ENCODE assay signal across 23 mouse cellular contexts in the genomic region with DNA sequence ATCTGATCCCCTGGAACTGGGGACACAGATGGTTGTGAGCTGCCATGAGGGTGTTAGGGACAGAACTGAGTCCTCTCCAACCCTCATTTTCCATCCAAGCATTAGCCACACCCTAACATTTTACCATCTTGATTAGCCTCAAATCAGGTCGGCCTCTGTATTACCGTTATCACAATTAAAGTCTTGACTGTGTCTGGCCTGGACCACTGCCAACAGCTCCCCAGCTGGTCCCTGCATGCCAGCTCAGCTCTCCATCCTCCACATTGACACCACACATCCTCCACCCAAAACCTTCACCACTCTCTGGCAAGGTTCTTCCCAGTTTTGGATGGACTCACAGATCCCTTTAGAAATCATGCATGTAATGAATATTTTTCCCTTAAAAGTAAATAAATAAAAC. TPM values are rescaled to one million over a fixed set of nuclear protein-coding genes. Genes with fewer than 3 reads are reported as not detected.
DNase-seq lines count a peak whose midpoint lies in the region; ATAC-seq and TF ChIP-seq lines count a peak whose summit lies in the region.
"Had no signal": no experiment of that assay in that cellular context is flagged by ENCODE, and none has a peak within 500 bp of the region (broad histone marks: within the 10 kb centered on the region; RNA-seq: fewer than 3 reads in every experiment).

No protein-coding gene starts in this region.

- H3K27ac ChIP-seq in cerebellum, adult 2 months (ENCODE audit: insufficient read depth, low read length), result no peak overlapping the region
- no peak overlapping the region for H3K27ac ChIP-seq in kidney, embryonic 15.5 days
- no peak overlapping the region for H3K27ac ChIP-seq in liver, embryonic 11.5 days (ENCODE audit: low read depth, low read length)
- H3K27ac ChIP-seq in hindbrain, embryonic 11.5 days (ENCODE audit: low read depth, low read length), result no peak overlapping the region
- H3K27ac ChIP-seq: embryonic facial prominence, embryonic 15.5 days; forebrain, embryonic 10.5 days; heart, adult 2 months; hindbrain, embryonic 10.5 days; hindbrain, embryonic 15.5 days had no signal

- TF ChIP-seq CTCF in cerebellum, adult 2 months (IDR thresholded peaks at IDR 0.05; ENCODE audit: borderline replicate concordance, insufficient read depth, low read depth, low read length), result no peak

- H3K27me3 ChIP-seq in cerebellum, adult 2 months (ENCODE audit: control insufficient read depth, insufficient read depth, low read length), result no peaks in the 10 kb centered on the region
- H3K27me3 ChIP-seq in kidney, embryonic 15.5 days, result no peaks in the 10 kb centered on the region
- no peaks in the 10 kb centered on the region for H3K27me3 ChIP-seq in liver, embryonic 11.5 days (replicated peaks; ENCODE audit: control insufficient read depth, insufficient read depth, low read length)
- no peaks in the 10 kb centered on the region for H3K27me3 ChIP-seq in hindbrain, embryonic 11.5 days (ENCODE audit: control insufficient read depth, insufficient read depth, low read length)
- H3K27me3 ChIP-seq: embryonic facial prominence, embryonic 15.5 days; heart, embryonic 12.5 days; hindbrain, embryonic 15.5 days; Patski had no signal

- H3K36me3 ChIP-seq in kidney, embryonic 15.5 days, result no peaks in the 10 kb centered on the region
- no peaks in the 10 kb centered on the region for H3K36me3 ChIP-seq in liver, embryonic 11.5 days (ENCODE audit: control insufficient read depth, insufficient read depth, low read length)
- H3K36me3 ChIP-seq in hindbrain, embryonic 11.5 days (ENCODE audit: control insufficient read depth, insufficient read depth, low read length), result no peaks in the 10 kb centered on the region
- H3K36me3 ChIP-seq: embryonic facial prominence, embryonic 15.5 days; forebrain, embryonic 10.5 days; heart, embryonic 12.5 days; hindbrain, embryonic 10.5 days; hindbrain, embryonic 15.5 days had no signal

- no peaks in the 10 kb centered on the region for H3K4me1 ChIP-seq in cerebellum, adult 2 months (ENCODE audit: control insufficient read depth, insufficient read depth, low read length)
- H3K4me1 ChIP-seq in kidney, embryonic 15.5 days, result no peaks in the 10 kb centered on the region
- H3K4me1 ChIP-seq in liver, embryonic 11.5 days (replicated peaks; ENCODE audit: control insufficient read depth, insufficient read depth, low read length), result peaks cover 5% of the 10 kb centered on the region; the same call in 1 of the 2 replicates
- H3K4me1 ChIP-seq in hindbrain, embryonic 11.5 days (replicated peaks; ENCODE audit: control insufficient read depth, insufficient read depth, low read length), result no peaks in the 10 kb centered on the region
- H3K4me1 ChIP-seq: embryonic facial prominence, embryonic 15.5 days; forebrain, embryonic 10.5 days; heart, embryonic 12.5 days; hindbrain, embryonic 10.5 days; hindbrain, embryonic 15.5 days had no signal

- 0 out of 2 replicates have a peak, but pooled peaks cover 5% of the 10 kb centered on the region for H3K9me3 ChIP-seq in kidney, embryonic 15.5 days (replicated peaks)
- no peaks in the 10 kb centered on the region for H3K9me3 ChIP-seq in liver, embryonic 11.5 days (ENCODE audit: control insufficient read depth, low read length)
- H3K9me3 ChIP-seq in hindbrain, embryonic 11.5 days (ENCODE audit: control insufficient read depth, low read length), result no peaks in the 10 kb centered on the region
- H3K9me3 ChIP-seq: embryonic facial prominence, embryonic 15.5 days; hindbrain, embryonic 10.5 days; hindbrain, embryonic 15.5 days had no signal

- DNase-seq in cerebellum, postnatal 10 days, result peak; percentile 38 to 53
- no peak for DNase-seq in cerebellum, adult 2 months
- peak; percentile 10 to 16 for DNase-seq in kidney, postnatal 4 days
- DNase-seq in liver, result peak; percentile 36
- no peak for DNase-seq in liver, embryonic 11.5 days (ENCODE audit: low spot score)
- DNase-seq in brain, adult 2 months (ENCODE audit: low read depth, low spot score), result peak; percentile 29
- no peak for DNase-seq in hindbrain, embryonic 11.5 days (ENCODE audit: low spot score)
- DNase-seq: adrenal gland, postnatal 36 days; cerebellum, adult 11 months; cerebellum, adult 9-11 months; embryo, embryonic 11 days; gastrocnemius, postnatal 10 days; heart, adult 2 months had no signal

- no peak for TF ChIP-seq POLR2A in cerebellum, adult 2 months (IDR thresholded peaks at IDR 0.05; ENCODE audit: borderline replicate concordance, insufficient read depth, low read length)

- ATAC-seq in kidney, embryonic 15.5 days (replicated peaks; ENCODE audit: low FRiP score), result no peak
- ATAC-seq in liver, embryonic 11.5 days (replicated peaks; ENCODE audit: low FRiP score), result no peak
- ATAC-seq in hindbrain, embryonic 11.5 days (ENCODE audit: low FRiP score), result no peak
- ATAC-seq: activated CD4-positive, CD25-positive, alpha-beta regulatory T cell, adult 4 months; forebrain, embryonic 16.5 days; Patski had no signal

- H3K9ac ChIP-seq in kidney, embryonic 15.5 days, result no peak overlapping the region
- H3K9ac ChIP-seq in liver, embryonic 11.5 days (ENCODE audit: low read depth, low read length), result no peak overlapping the region
- no peak overlapping the region for H3K9ac ChIP-seq in hindbrain, embryonic 11.5 days (ENCODE audit: low read depth, low read length)
- H3K9ac ChIP-seq: embryonic facial prominence, embryonic 15.5 days; heart, embryonic 12.5 days; hindbrain, embryonic 15.5 days had no signal

- 9% methylated on average over 2 of the region's 2 CpGs for WGBS in cerebellum, adult 2 months
- 62% methylated on average over 2 of the region's 2 CpGs for WGBS in kidney, embryonic 15.5 days
- 35% methylated on average over 2 of the region's 2 CpGs for WGBS in liver, embryonic 11.5 days
- WGBS in hindbrain, embryonic 11.5 days, result 76% methylated on average over 2 of the region's 2 CpGs

- no peak overlapping the region for H3K4me2 ChIP-seq in kidney, embryonic 15.5 days
- H3K4me2 ChIP-seq in liver, embryonic 11.5 days, result no peak overlapping the region
- H3K4me2 ChIP-seq in hindbrain, embryonic 11.5 days (replicated peaks; ENCODE audit: low read depth, low read length), result no peak overlapping the region
- H3K4me2 ChIP-seq: embryonic facial prominence, embryonic 15.5 days; heart, embryonic 12.5 days; hindbrain, embryonic 15.5 days had no signal

- H3K4me3 ChIP-seq in cerebellum, adult 2 months (replicated peaks; ENCODE audit: insufficient read depth, low read depth, low read length), result no peak overlapping the region
- H3K4me3 ChIP-seq in kidney, embryonic 15.5 days (replicated peaks), result no peak overlapping the region
- no peak overlapping the region for H3K4me3 ChIP-seq in liver, embryonic 11.5 days (ENCODE audit: low read depth, low read length)
- no peak overlapping the region for H3K4me3 ChIP-seq in hindbrain, embryonic 11.5 days (ENCODE audit: low read depth, low read length)
- H3K4me3 ChIP-seq: embryonic facial prominence, embryonic 15.5 days; erythroblast, embryonic 14.5 days; forebrain, embryonic 10.5 days; heart, adult 2 months; heart, embryonic 12.5 days; hindbrain, embryonic 10.5 days; hindbrain, embryonic 15.5 days had no signal

RNA-seq across cellular contexts. Expression of a gene that starts 9.5 kb away (rescaled TPM):
- polyA plus RNA-seq in cerebellum, adult 2 months (2012; rRNA removed), result 24.8 and 25.3 TPM in 2 replicates
- polyA plus RNA-seq in kidney, embryonic 15.5 days (2015; fragmentation: Nextera tagmentation; extraction: Ambion mirVana), result 0.05 and 0.18 TPM in 2 replicates
- polyA plus RNA-seq in liver, embryonic 11.5 days (2014; fragmentation: Nextera tagmentation; extraction: Ambion mirVana), result 1.6 and 1.8 TPM in 2 replicates
- polyA plus RNA-seq in hindbrain, embryonic 11.5 days (2014; fragmentation: Nextera tagmentation; extraction: Ambion mirVana), result 0.14 and 0.15 TPM in 2 replicates
- polyA plus RNA-seq: forebrain, embryonic 10.5 days; hindbrain, embryonic 10.5 days had no signal

RNA-seq across cellular contexts. Expression of a gene that starts 39.2 kb away (rescaled TPM):
- polyA plus RNA-seq in cerebellum, adult 2 months (2012; rRNA removed), result 97.4 and 105 TPM in 2 replicates
- 73.7 and 77.6 TPM in 2 replicates for polyA plus RNA-seq in kidney, embryonic 15.5 days (2015; fragmentation: Nextera tagmentation; extraction: Ambion mirVana)
- polyA plus RNA-seq in liver, embryonic 11.5 days (2014; fragmentation: Nextera tagmentation; extraction: Ambion mirVana), result 59.5 and 73.8 TPM in 2 replicates
- polyA plus RNA-seq in hindbrain, embryonic 11.5 days (2014; fragmentation: Nextera tagmentation; extraction: Ambion mirVana), result 43.6 and 63.8 TPM in 2 replicates

Comparison
In these comparisons a context has a peak if more than half of its experiments do, and no peak if none do; other contexts are left out.
1. DNase-seq: peak in cerebellum, postnatal 10 days (2 of 2), kidney, postnatal 4 days (2 of 2), liver (single experiment) and brain, adult 2 months (single experiment); none in cerebellum, adult 2 months (0 of 2), liver, embryonic 11.5 days (single experiment) and hindbrain, embryonic 11.5 days (single experiment).